Mouse (Mus musculus) limb, embryonic 14.5 days (tissue): ENCODE data around the gene H1f0. TPM values are rescaled to one million over a fixed set of nuclear protein-coding genes. Genes with fewer than 3 reads are reported as not detected.

Source experiments
- ATAC-seq: fragments of 200-750 bp; cut with Nextera tagmentation; 2 replicates; pipeline ENCODE4 v1.8.0; 2017; ENCODE audit warnings: low read depth, moderate number of reproducible peaks, moderate TSS enrichment; ENCODE audit not compliant: low FRiP score
- DNase-seq: peaks from one replicate; pipeline ENCODE4 v3.0.0-alpha.2; 2015; ENCODE audit warnings: low spot score
- H3K27ac ChIP-seq: fragments of 300-500 bp; sonication (generic); replicated peaks from 2 replicates; pipeline ENCODE4 v1.5.1; 2014; ENCODE audit warnings: low read depth, mild to moderate bottlenecking, low read length, moderate library complexity, mixed read lengths
- H3K27me3 ChIP-seq: fragments of 300-500 bp; sonication (generic); 2 replicates; pipeline ENCODE4 v1.6.1; 2014; ENCODE audit warnings: low read length, mixed read lengths; ENCODE audit not compliant: control insufficient read depth, insufficient read depth
- H3K36me3 ChIP-seq: fragments of 300-500 bp; sonication (generic); 2 replicates; pipeline ENCODE4 v1.6.1; 2014; ENCODE audit warnings: mild to moderate bottlenecking, low read length, moderate library complexity, mixed read lengths; ENCODE audit not compliant: control insufficient read depth, insufficient read depth
- H3K4me1 ChIP-seq: fragments of 300-500 bp; sonication (generic); 2 replicates; pipeline ENCODE4 v1.6.1; 2014; ENCODE audit warnings: antibody characterized with exemption, low read length, mixed read lengths; ENCODE audit not compliant: control insufficient read depth, insufficient read depth
- H3K4me2 ChIP-seq: fragments of 300-500 bp; sonication (generic); replicated peaks from 2 replicates; pipeline ENCODE4 v1.6.1; 2014; ENCODE audit warnings: low read depth, mild to moderate bottlenecking, low read length, moderate library complexity; ENCODE audit not compliant: severe bottlenecking
- H3K4me3 ChIP-seq: fragments of 300-500 bp; sonication (generic); replicated peaks from 2 replicates; pipeline ENCODE4 v1.5.1; 2014; ENCODE audit warnings: low read length
- H3K9ac ChIP-seq: fragments of 300-500 bp; sonication (generic); 2 replicates; pipeline ENCODE4 v1.6.1; 2014; ENCODE audit warnings: mild to moderate bottlenecking, low read depth, low read length, moderate library complexity; ENCODE audit not compliant: severe bottlenecking
- H3K9me3 ChIP-seq: fragments of 300-500 bp; sonication (generic); 2 replicates; pipeline ENCODE4 v1.6.1; 2016; ENCODE audit warnings: low read length; ENCODE audit not compliant: control insufficient read depth
- POLR2A ChIP-seq: fragments of 200-500 bp; IDR thresholded peaks from 2 replicates; pipeline ENCODE4 v1.8.0; 2012; ENCODE audit warnings: inconsistent platforms, mild to moderate bottlenecking, moderate library complexity, borderline replicate concordance; ENCODE audit not compliant: insufficient read depth, insufficient read length; ENCODE audit errors: extremely low read depth
- WGBS: fragments of 180-500 bp; shearing (Covaris S2); extraction: QIAGEN DNeasy Blood & Tissue Kit; methylation state at CpG from one replicate; pipeline ENCODE4 v1.1.7; 2014; 5-methylcytosine and 5-hydroxymethylcytosine counted together
- microRNA-seq: library from miRNA; unstranded; fragments of <30 nt; microRNA quantifications from one replicate; pipeline ENCODE4, GENCODE M21; 2016
- polyA plus RNA-seq, 2 experiments: library from polyadenylated mRNA; depleted of rRNA in 1 of 2; stranded (reverse) in 1 of 2; unstranded in 1 of 2; fragments of >200 nt; fragmentation: Nextera tagmentation in 1 of 2; extraction: Ambion mirVana in 1 of 2; gene quantifications; 2 replicates each; pipeline versions ENCODE4 v1.2.1 to v1.2.3; 2012 to 2014

Gene H1f0
- polyA plus RNA-seq, 2 experiments, result 250 to 433 TPM

- Histone ChIP-seq H3K4me3 (no peak overlapping the region), H3K27me3 (no peaks in the 10 kb centered on the region), H3K9me3 (no peaks in the 10 kb centered on the region), H3K36me3 (peaks cover 26% of the 10 kb centered on the region), H3K9ac (no peak overlapping the region), H3K4me1 (peaks cover 11% of the 10 kb centered on the region), H3K4me2 (no peak overlapping the region), H3K27ac (no peak overlapping the region)
- TF ChIP-seq POLR2A, result no peak
- no peak for ATAC-seq
- no peak for DNase-seq
Measured at GRCm38 (mm10) chr15:79073752-79074151, 45.5 kb downstream of the H1f0 start.

GRCm38 (mm10) chr15:79074446-79074845 is 46.2 kb downstream of the H1f0 start:
- TF ChIP-seq POLR2A, result no peak
- peak overlapping the region; percentile 80 for H3K4me2 ChIP-seq
- ATAC-seq, result no peak
- H3K36me3 ChIP-seq, result peaks cover 33% of the 10 kb centered on the region
- DNase-seq, result no peak
- H3K4me1 ChIP-seq, result peaks cover 11% of the 10 kb centered on the region
- peak overlapping the region; percentile 79 for H3K27ac ChIP-seq
- whole genome bisulfite sequencing, result 38% methylated on average over 10 of the region's 10 CpGs
- H3K9ac ChIP-seq, result peak overlapping the region; percentile 73
- H3K27me3 ChIP-seq, result no peaks in the 10 kb centered on the region
- H3K9me3 ChIP-seq, result no peaks in the 10 kb centered on the region
- peak overlapping the region; percentile 87 for H3K4me3 ChIP-seq

- peak within 1 kb of the TSS; percentile 80 for H3K4me2 ChIP-seq
- WGBS, result under 1% methylated on average over 49 of the region's 49 CpGs
Measured at GRCm38 (mm10) chr15:79074913-79075532, 46.8 kb downstream of the H1f0 start, which contains the start of gene Eif3l. Gene Eif3l (plus strand): TSS chr15:79075179.

GRCm38 (mm10) chr15:79075658-79076365 is 47.6 kb downstream of the H1f0 start:
- H3K9ac ChIP-seq, result peak overlapping the region; percentile 73
- ATAC-seq, result no peak
- H3K27me3 ChIP-seq, result no peaks in the 10 kb centered on the region
- TF ChIP-seq POLR2A, result no peak
- no peak overlapping the region for H3K27ac ChIP-seq
- peak overlapping the region; percentile 87 for H3K4me3 ChIP-seq
- no peak for DNase-seq
- WGBS, result 33% methylated on average over 15 of the region's 15 CpGs
- H3K4me2 ChIP-seq, result peak overlapping the region; percentile 80
- no peaks in the 10 kb centered on the region for H3K9me3 ChIP-seq
- peaks cover 44% of the 10 kb centered on the region for H3K36me3 ChIP-seq
- H3K4me1 ChIP-seq, result peaks cover 11% of the 10 kb centered on the region

More at GRCm38 (mm10) chr15:79074913-79075532, 46.8 kb downstream of the H1f0 start, which contains the start of gene Eif3l:
- no peak for TF ChIP-seq POLR2A
- H3K4me1 ChIP-seq, result peaks cover 11% of the 10 kb centered on the region
- peak; percentile 86 for DNase-seq
- H3K36me3 ChIP-seq, result peaks cover 38% of the 10 kb centered on the region
- no peaks in the 10 kb centered on the region for H3K27me3 ChIP-seq
- peak within 1 kb of the TSS; percentile 73 for H3K9ac ChIP-seq
- peak; percentile 92 for ATAC-seq
- peak within 1 kb of the TSS; percentile 79 for H3K27ac ChIP-seq
- H3K4me3 ChIP-seq, result peak within 1 kb of the TSS; percentile 87
- H3K9me3 ChIP-seq, result no peaks in the 10 kb centered on the region

- Histone ChIP-seq H3K9me3 (no peaks in the 10 kb centered on the region), H3K9ac (no peak overlapping the region), H3K27me3 (no peaks in the 10 kb centered on the region), H3K27ac (no peak overlapping the region), H3K36me3 (peaks cover 82% of the 10 kb centered on the region), H3K4me3 (no peak overlapping the region), H3K4me2 (no peak overlapping the region), H3K4me1 (peaks cover 7% of the 10 kb centered on the region)
- WGBS, result 96% methylated on average over 7 of the region's 7 CpGs
- ATAC-seq (no peak), DNase-seq (no peak)
- no peak for TF ChIP-seq POLR2A
Measured at GRCm38 (mm10) chr15:79079567-79079966, 51.3 kb downstream of the H1f0 start.

Small RNAs within 50 kb of the gene (microRNA-seq; reads per million reads assigned to microRNA genes)
- 1.6 reads per million for gene Mir6956

Other genes starting within 250 kb of the H1f0 start
- 9.0 and 12.4 TPM in 2 replicates for gene Card10, start 225.4 kb upstream of the H1f0 start, polyA plus RNA-seq (2012; rRNA removed)
- 4.4 and 5.1 TPM in 2 replicates for gene Card10, start 225.4 kb upstream of the H1f0 start, polyA plus RNA-seq (2014; fragmentation: Nextera tagmentation; extraction: Ambion mirVana)
- gene Cdc42ep1, start 185.8 kb upstream of the H1f0 start, polyA plus RNA-seq (2012; rRNA removed), result 25.2 and 34.3 TPM in 2 replicates
- 23.1 and 24.3 TPM in 2 replicates for gene Cdc42ep1, start 185.8 kb upstream of the H1f0 start, polyA plus RNA-seq (2014; fragmentation: Nextera tagmentation; extraction: Ambion mirVana)
- 0.65 and 0.72 TPM in 2 replicates for gene Lgals2, start 172.9 kb upstream of the H1f0 start, polyA plus RNA-seq (2012; rRNA removed)
- gene Lgals2, start 172.9 kb upstream of the H1f0 start, polyA plus RNA-seq (2014; fragmentation: Nextera tagmentation; extraction: Ambion mirVana), result 0.58 TPM in 1 of 2 replicates, not detected in the other
- 60.6 and 80.6 TPM in 2 replicates for gene Gga1, start 151.3 kb upstream of the H1f0 start, polyA plus RNA-seq (2012; rRNA removed)
- 43.6 and 45.0 TPM in 2 replicates for gene Gga1, start 151.3 kb upstream of the H1f0 start, polyA plus RNA-seq (2014; fragmentation: Nextera tagmentation; extraction: Ambion mirVana)
- 0.19 and 0.20 TPM in 2 replicates for gene Gm49510, start 128.8 kb upstream of the H1f0 start, polyA plus RNA-seq (2012; rRNA removed)
- 0.92 and 1.5 TPM in 2 replicates for gene Gm49510, start 128.8 kb upstream of the H1f0 start, polyA plus RNA-seq (2014; fragmentation: Nextera tagmentation; extraction: Ambion mirVana)
- 127 and 202 TPM in 2 replicates for gene Sh3bp1, start 128.7 kb upstream of the H1f0 start, polyA plus RNA-seq (2012; rRNA removed)
- 51.7 and 54.9 TPM in 2 replicates for gene Sh3bp1, start 128.7 kb upstream of the H1f0 start, polyA plus RNA-seq (2014; fragmentation: Nextera tagmentation; extraction: Ambion mirVana)
- gene Pdxp, start 114.5 kb upstream of the H1f0 start, polyA plus RNA-seq (2012; rRNA removed), result 32.5 and 44.4 TPM in 2 replicates
- 20.8 and 21.7 TPM in 2 replicates for gene Pdxp, start 114.5 kb upstream of the H1f0 start, polyA plus RNA-seq (2014; fragmentation: Nextera tagmentation; extraction: Ambion mirVana)
- 2,106 and 2,309 TPM in 2 replicates for gene Lgals1, start 101.7 kb upstream of the H1f0 start, polyA plus RNA-seq (2012; rRNA removed)
- gene Lgals1, start 101.7 kb upstream of the H1f0 start, polyA plus RNA-seq (2014; fragmentation: Nextera tagmentation; extraction: Ambion mirVana), result 2,467 and 2,738 TPM in 2 replicates
- gene Nol12, start 93.5 kb upstream of the H1f0 start, polyA plus RNA-seq (2012; rRNA removed), result 38.8 and 41.0 TPM in 2 replicates
- 50.6 and 53.1 TPM in 2 replicates for gene Nol12, start 93.5 kb upstream of the H1f0 start, polyA plus RNA-seq (2014; fragmentation: Nextera tagmentation; extraction: Ambion mirVana)
- gene Triobp, start 80.7 kb upstream of the H1f0 start, polyA plus RNA-seq (2012; rRNA removed), result 64.4 and 72.3 TPM in 2 replicates
- gene Triobp, start 80.7 kb upstream of the H1f0 start, polyA plus RNA-seq (2014; fragmentation: Nextera tagmentation; extraction: Ambion mirVana), result 44.7 and 46.8 TPM in 2 replicates
- 0.39 and 0.49 TPM in 2 replicates for gene Galr3, start 13.4 kb downstream of the H1f0 start, polyA plus RNA-seq (2012; rRNA removed)
- gene Galr3, start 13.4 kb downstream of the H1f0 start, polyA plus RNA-seq (2014; fragmentation: Nextera tagmentation; extraction: Ambion mirVana), result not detected in 2 replicates
- 58.3 and 72.3 TPM in 2 replicates for gene Ankrd54, start 34.4 kb downstream of the H1f0 start, polyA plus RNA-seq (2012; rRNA removed)
- 44.4 and 54.3 TPM in 2 replicates for gene Ankrd54, start 34.4 kb downstream of the H1f0 start, polyA plus RNA-seq (2014; fragmentation: Nextera tagmentation; extraction: Ambion mirVana)
- 198 and 206 TPM in 2 replicates for gene Eif3l, start 46.7 kb downstream of the H1f0 start, polyA plus RNA-seq (2012; rRNA removed)
- gene Eif3l, start 46.7 kb downstream of the H1f0 start, polyA plus RNA-seq (2014; fragmentation: Nextera tagmentation; extraction: Ambion mirVana), result 214 and 219 TPM in 2 replicates
- gene Micall1, start 80.4 kb downstream of the H1f0 start, polyA plus RNA-seq (2012; rRNA removed), result 31.0 and 35.4 TPM in 2 replicates
- gene Micall1, start 80.4 kb downstream of the H1f0 start, polyA plus RNA-seq (2014; fragmentation: Nextera tagmentation; extraction: Ambion mirVana), result 12.8 and 14.8 TPM in 2 replicates
- 116 and 192 TPM in 2 replicates for gene Polr2f, start 112.6 kb downstream of the H1f0 start, polyA plus RNA-seq (2012; rRNA removed)
- gene Polr2f, start 112.6 kb downstream of the H1f0 start, polyA plus RNA-seq (2014; fragmentation: Nextera tagmentation; extraction: Ambion mirVana), result 326 and 334 TPM in 2 replicates
- gene 1700088E04Rik, start 112.8 kb downstream of the H1f0 start, polyA plus RNA-seq (2012; rRNA removed), result 3.8 and 4.7 TPM in 2 replicates
- 6.1 and 7.1 TPM in 2 replicates for gene 1700088E04Rik, start 112.8 kb downstream of the H1f0 start, polyA plus RNA-seq (2014; fragmentation: Nextera tagmentation; extraction: Ambion mirVana)
- gene Sox10, start 136.8 kb downstream of the H1f0 start, polyA plus RNA-seq (2012; rRNA removed), result 20.3 and 26.9 TPM in 2 replicates
- gene Sox10, start 136.8 kb downstream of the H1f0 start, polyA plus RNA-seq (2014; fragmentation: Nextera tagmentation; extraction: Ambion mirVana), result 7.8 and 9.0 TPM in 2 replicates
- 82.4 and 82.6 TPM in 2 replicates for gene Pick1, start 200.7 kb downstream of the H1f0 start, polyA plus RNA-seq (2012; rRNA removed)
- gene Pick1, start 200.7 kb downstream of the H1f0 start, polyA plus RNA-seq (2014; fragmentation: Nextera tagmentation; extraction: Ambion mirVana), result 23.3 and 25.7 TPM in 2 replicates
- gene Gm49486, start 200.9 kb downstream of the H1f0 start, polyA plus RNA-seq (2012; rRNA removed), result 1.5 and 2.6 TPM in 2 replicates
- gene Gm49486, start 200.9 kb downstream of the H1f0 start, polyA plus RNA-seq (2014; fragmentation: Nextera tagmentation; extraction: Ambion mirVana), result 0.89 and 1.2 TPM in 2 replicates
- gene Slc16a8, start 226.3 kb downstream of the H1f0 start, polyA plus RNA-seq (2012; rRNA removed), result 0.16 and 0.35 TPM in 2 replicates
- gene Slc16a8, start 226.3 kb downstream of the H1f0 start, polyA plus RNA-seq (2014; fragmentation: Nextera tagmentation; extraction: Ambion mirVana), result 0.51 and 0.66 TPM in 2 replicates